Mouse (Mus musculus): ENCODE results near the gene Gpr101.

Gpr101 gene

GRCm38 (mm10) chrX:57503634-57504033 lies at the start of gene Gpr101:
Gene Gpr101, minus strand, starts transcription at chrX:57503757.
- in situ Hi-C loops (cut with MboI, MseI) = no loop called here

DNA sequence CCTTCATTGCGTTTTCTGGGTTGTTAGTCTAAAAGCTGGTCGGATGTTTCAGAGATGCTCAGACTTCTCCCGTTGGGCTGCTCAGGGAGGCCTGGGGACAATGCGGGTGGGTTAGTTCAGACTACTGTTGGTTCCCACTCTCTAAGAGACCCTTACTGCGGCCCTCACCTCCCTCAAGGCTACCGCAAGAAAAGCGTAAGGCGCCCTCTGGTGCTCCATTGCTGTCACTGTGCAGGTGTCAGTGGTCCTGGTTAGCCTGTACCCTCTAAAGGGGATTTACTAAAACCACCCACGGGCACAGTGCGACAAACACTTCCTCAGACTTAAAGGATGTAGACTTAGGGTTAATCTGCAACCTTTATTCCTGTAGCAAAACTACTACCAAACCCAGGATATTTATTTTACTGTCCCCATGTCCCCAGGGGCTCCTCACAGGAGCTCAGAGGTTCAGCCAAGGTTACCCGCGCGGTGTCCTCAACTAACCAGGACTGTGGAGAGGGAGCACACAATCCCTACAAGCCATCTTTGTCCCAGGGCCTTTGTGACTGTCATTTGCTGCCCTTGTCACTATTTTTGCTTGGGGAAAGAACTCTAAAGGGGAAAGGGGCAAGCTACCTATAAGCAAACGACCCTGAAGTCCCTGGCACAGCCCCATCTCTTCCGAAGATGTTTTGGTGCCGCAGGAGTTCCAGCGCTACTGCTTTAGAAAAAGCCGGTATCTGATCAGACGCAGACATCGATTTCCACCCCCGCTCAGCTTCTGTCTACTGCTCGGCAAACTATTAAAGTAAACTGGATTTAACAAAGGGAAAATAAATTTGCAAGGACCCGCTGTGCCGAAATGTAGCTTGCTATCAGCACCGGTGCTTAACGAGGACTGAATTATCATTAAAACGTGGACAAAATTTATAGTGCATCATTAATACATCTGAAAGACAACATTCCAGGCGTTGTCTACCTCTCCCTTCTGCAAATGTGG lies 17.8 kb upstream of the Gpr101 start:
- in situ Hi-C loops (cut with MboI, MseI) = loop anchor here in 1 of 2 experiments (5.0 kb wide), 1 partner anchor 51 kb away; no protein-coding TSS in a partner anchor

DNA sequence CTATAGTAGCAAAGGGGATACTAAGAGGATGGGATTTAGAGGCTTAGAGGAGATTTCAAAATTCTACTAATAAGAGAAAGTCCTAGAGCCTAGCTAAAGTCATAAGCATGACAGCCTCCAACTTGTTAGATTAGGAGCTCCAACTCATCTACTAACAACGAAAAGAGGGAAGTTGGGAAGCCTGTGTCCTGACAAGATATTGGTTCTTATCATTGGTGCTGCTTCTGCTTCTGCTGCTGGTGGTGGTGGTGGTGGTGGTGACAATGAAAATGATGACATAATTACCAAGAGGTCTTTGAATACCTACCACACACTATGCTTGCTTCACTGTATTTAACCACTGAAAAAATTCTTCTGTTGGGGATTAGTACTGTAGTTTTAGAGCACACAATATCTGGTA lies 2.7 kb upstream of the Gpr101 start:
- in situ Hi-C loops (cut with MboI, MseI) = no loop called here
